Mouse (Mus musculus): Measurements from ENCODE around the gene Sh3bp5. TPM values are rescaled to one million over a fixed set of nuclear protein-coding genes. Genes with fewer than 3 reads are reported as not detected.
A peak's percentile ranks its signal among the peaks of the same experiment; 100 is the strongest.

Gene Sh3bp5
- polyA plus RNA-seq, 2 experiments: 22.2 to 49.1 TPM

GRCm38 (mm10) chr14:31337947-31338346, 97.9 kb downstream of the Sh3bp5 start:
- DNase-seq (ENCODE audit: low spot score) (no peak), ATAC-seq (ENCODE audit: low FRiP score, low read depth) (no peak)
- no peak for TF ChIP-seq POLR2A (IDR thresholded peaks at IDR 0.05; ENCODE audit: borderline replicate concordance, extremely low read depth, insufficient read depth, insufficient read length)
- H3K9me3 ChIP-seq (ENCODE audit: control insufficient read depth, low read length): no peaks in the 10 kb centered on the region
- H3K4me1 ChIP-seq (ENCODE audit: control insufficient read depth, insufficient read depth, low read length): no peaks in the 10 kb centered on the region
- peaks cover 5% of the 10 kb centered on the region; the same call in 1 of the 2 replicates for H3K36me3 ChIP-seq (ENCODE audit: control insufficient read depth, insufficient read depth, low read length)
- H3K9ac ChIP-seq (ENCODE audit: low read depth, low read length, severe bottlenecking): 0 out of 2 replicates have a peak overlapping the region, but pooled peaks have one; percentile 9
- H3K27me3 ChIP-seq (ENCODE audit: control insufficient read depth, insufficient read depth, low read length): no peaks in the 10 kb centered on the region
- peak overlapping the region; percentile 85; the same call in 1 of the 2 replicates for H3K4me3 ChIP-seq (replicated peaks; ENCODE audit: low read length)
- H3K27ac ChIP-seq (replicated peaks; ENCODE audit: low read depth, low read length): no peak overlapping the region
- H3K4me2 ChIP-seq (replicated peaks; ENCODE audit: low read depth, low read length, severe bottlenecking): peak overlapping the region; percentile 59; the same call in 1 of the 2 replicates

GRCm38 (mm10) chr14:31337406-31337805, 98.5 kb downstream of the Sh3bp5 start:
- peak overlapping the region; percentile 92 for H3K9ac ChIP-seq (ENCODE audit: low read depth, low read length, severe bottlenecking)
- peak overlapping the region; percentile 59 for H3K4me2 ChIP-seq (replicated peaks; ENCODE audit: low read depth, low read length, severe bottlenecking)
- 0 out of 2 replicates have a peak, but pooled peaks cover 3% of the 10 kb centered on the region for H3K36me3 ChIP-seq (ENCODE audit: control insufficient read depth, insufficient read depth, low read length)
- no peaks in the 10 kb centered on the region for H3K9me3 ChIP-seq (ENCODE audit: control insufficient read depth, low read length)
- peak overlapping the region; percentile 85 for H3K4me3 ChIP-seq (replicated peaks; ENCODE audit: low read length)
- H3K27ac ChIP-seq (replicated peaks; ENCODE audit: low read depth, low read length): no peak overlapping the region
- no peak for DNase-seq (ENCODE audit: low spot score)
- H3K27me3 ChIP-seq (ENCODE audit: control insufficient read depth, insufficient read depth, low read length): no peaks in the 10 kb centered on the region
- ATAC-seq (ENCODE audit: low FRiP score, low read depth): no peak
- WGBS: 46% methylated on average over 7 of the region's 7 CpGs
- H3K4me1 ChIP-seq (ENCODE audit: control insufficient read depth, insufficient read depth, low read length): no peaks in the 10 kb centered on the region
- TF ChIP-seq POLR2A (IDR thresholded peaks at IDR 0.05; ENCODE audit: borderline replicate concordance, extremely low read depth, insufficient read depth, insufficient read length): no peak

- Histone ChIP-seq H3K27me3 (ENCODE audit: control insufficient read depth, insufficient read depth, low read length) (no peaks in the 10 kb centered on the region), H3K27ac (replicated peaks; ENCODE audit: low read depth, low read length) (peak within 1 kb of the TSS; percentile 95), H3K36me3 (ENCODE audit: control insufficient read depth, insufficient read depth, low read length) (0 out of 2 replicates have a peak, but pooled peaks cover 3% of the 10 kb centered on the region), H3K4me1 (ENCODE audit: control insufficient read depth, insufficient read depth, low read length) (no peaks in the 10 kb centered on the region), H3K4me3 (replicated peaks; ENCODE audit: low read length) (peak within 1 kb of the TSS; percentile 85), H3K4me2 (replicated peaks; ENCODE audit: low read depth, low read length, severe bottlenecking) (peak within 1 kb of the TSS; percentile 59), H3K9me3 (ENCODE audit: control insufficient read depth, low read length) (no peaks in the 10 kb centered on the region), H3K9ac (ENCODE audit: low read depth, low read length, severe bottlenecking) (peak within 1 kb of the TSS; percentile 92)
- ATAC-seq (ENCODE audit: low FRiP score, low read depth): peak; percentile 97
- peak; percentile 96 for DNase-seq (ENCODE audit: low spot score)
- TF ChIP-seq POLR2A (IDR thresholded peaks at IDR 0.05; ENCODE audit: borderline replicate concordance, extremely low read depth, insufficient read depth, insufficient read length): peak; percentile 94
- under 1% methylated on average over 65 of the region's 78 CpGs for WGBS
These were observed 99.3 kb downstream of the Sh3bp5 start, which contains the start of gene Capn7 for GRCm38 (mm10) chr14:31336369-31337155. Gene Capn7 (plus strand): TSS chr14:31336638.

GRCm38 (mm10) chr14:31335765-31336164, 100.1 kb downstream of the Sh3bp5 start:
- ATAC-seq (ENCODE audit: low FRiP score, low read depth): no peak
- Histone ChIP-seq H3K4me3 (replicated peaks; ENCODE audit: low read length) (peak overlapping the region; percentile 85), H3K9ac (ENCODE audit: low read depth, low read length, severe bottlenecking) (no peak overlapping the region), H3K4me2 (replicated peaks; ENCODE audit: low read depth, low read length, severe bottlenecking) (peak overlapping the region; percentile 59), H3K4me1 (ENCODE audit: control insufficient read depth, insufficient read depth, low read length) (no peaks in the 10 kb centered on the region), H3K27ac (replicated peaks; ENCODE audit: low read depth, low read length) (no peak overlapping the region), H3K36me3 (ENCODE audit: control insufficient read depth, insufficient read depth, low read length) (0 out of 2 replicates have a peak, but pooled peaks cover 3% of the 10 kb centered on the region), H3K27me3 (ENCODE audit: control insufficient read depth, insufficient read depth, low read length) (no peaks in the 10 kb centered on the region), H3K9me3 (ENCODE audit: control insufficient read depth, low read length) (no peaks in the 10 kb centered on the region)
- 59% methylated on average over 3 of the region's 3 CpGs for WGBS
- DNase-seq (ENCODE audit: low spot score): no peak
- no peak for TF ChIP-seq POLR2A (IDR thresholded peaks at IDR 0.05; ENCODE audit: borderline replicate concordance, extremely low read depth, insufficient read depth, insufficient read length)

- no peaks in the 10 kb centered on the region for H3K4me1 ChIP-seq (ENCODE audit: control insufficient read depth, insufficient read depth, low read length)
- no peak for TF ChIP-seq POLR2A (IDR thresholded peaks at IDR 0.05; ENCODE audit: borderline replicate concordance, extremely low read depth, insufficient read depth, insufficient read length)
- DNase-seq (ENCODE audit: low spot score) (no peak), ATAC-seq (ENCODE audit: low FRiP score, low read depth) (no peak)
- H3K4me3 ChIP-seq (replicated peaks; ENCODE audit: low read length): no peak overlapping the region
- H3K4me2 ChIP-seq (replicated peaks; ENCODE audit: low read depth, low read length, severe bottlenecking): no peak overlapping the region
- no peak overlapping the region for H3K9ac ChIP-seq (ENCODE audit: low read depth, low read length, severe bottlenecking)
- WGBS: 81% methylated on average over 4 of the region's 4 CpGs
- no peaks in the 10 kb centered on the region for H3K36me3 ChIP-seq (ENCODE audit: control insufficient read depth, insufficient read depth, low read length)
- H3K27me3 ChIP-seq (ENCODE audit: control insufficient read depth, insufficient read depth, low read length): no peaks in the 10 kb centered on the region
- no peak overlapping the region for H3K27ac ChIP-seq (replicated peaks; ENCODE audit: low read depth, low read length)
- no peaks in the 10 kb centered on the region for H3K9me3 ChIP-seq (ENCODE audit: control insufficient read depth, low read length)
These were observed 104.9 kb downstream of the Sh3bp5 start for GRCm38 (mm10) chr14:31330957-31331356.
